ENCODE assay signal across 11 mouse cellular contexts in the genomic region with DNA sequence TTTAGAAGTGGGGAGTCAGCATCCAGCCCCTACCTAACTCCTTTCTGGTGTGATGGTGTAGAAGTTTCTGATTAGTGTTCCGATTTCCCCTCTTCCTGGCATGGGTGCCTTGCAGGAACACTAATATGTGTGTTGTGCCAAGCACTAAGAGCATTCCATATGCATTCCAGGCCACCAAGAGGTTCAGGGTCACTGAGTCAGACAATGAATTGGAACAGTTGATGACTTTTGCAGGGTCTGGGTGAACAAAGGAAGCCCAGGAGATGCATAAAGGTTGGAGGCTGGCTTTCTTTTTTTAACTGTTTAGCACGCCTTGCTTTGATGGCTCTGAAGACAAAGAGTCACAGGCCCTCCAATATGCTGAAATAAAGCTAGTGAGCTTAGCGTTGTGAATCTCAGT.
DNase-seq lines count a peak whose midpoint lies in the region; ATAC-seq and TF ChIP-seq lines count a peak whose summit lies in the region.
"Had no signal": no experiment of that assay in that cellular context is flagged by ENCODE, and none has a peak within 500 bp of the region (broad histone marks: within the 10 kb centered on the region; RNA-seq: fewer than 3 reads in every experiment).

No protein-coding gene starts in this region.

- no peak for ATAC-seq in lung, embryonic 15.5 days (ENCODE audit: borderline replicate concordance, extremely low read depth, low FRiP score, low TSS enrichment)
- ATAC-seq: intestine, embryonic 16.5 days had no signal

- H3K9ac ChIP-seq in heart, adult 2 months (ENCODE audit: low read depth, low read length) = no peak overlapping the region
- H3K9ac ChIP-seq in lung, embryonic 15.5 days = no peak overlapping the region

- intact Hi-C loops in heart, adult 2 months (cut with DNase I) = no loop called here

- H3K27ac ChIP-seq in heart, adult 2 months = peak overlapping the region; percentile 42
- H3K27ac ChIP-seq in heart, embryonic 10.5 days = no peak overlapping the region
- peak overlapping the region; percentile 48 for H3K27ac ChIP-seq in lung, embryonic 15.5 days
- H3K27ac ChIP-seq in limb, embryonic 10.5 days = peak overlapping the region; percentile 23; the same call in 1 of the 2 replicates

- H3K27me3 ChIP-seq in heart, adult 2 months (ENCODE audit: control insufficient read depth, insufficient read depth, low read length) = no peaks in the 10 kb centered on the region
- H3K27me3 ChIP-seq in heart, embryonic 10.5 days (ENCODE audit: insufficient read depth, poor library complexity, severe bottlenecking) = no peaks in the 10 kb centered on the region
- H3K27me3 ChIP-seq in lung, embryonic 15.5 days = no peaks in the 10 kb centered on the region
- no peaks in the 10 kb centered on the region for H3K27me3 ChIP-seq in limb, embryonic 10.5 days (ENCODE audit: low read depth, poor library complexity, severe bottlenecking)

- H3K4me2 ChIP-seq in lung, embryonic 15.5 days = no peak overlapping the region

- TF ChIP-seq EP300 in heart, adult 2 months (IDR thresholded peaks at IDR 0.05; ENCODE audit: insufficient read depth, low read depth, low read length) = no peak

- 51% methylated on average over 3 of the region's 3 CpGs for WGBS in heart, adult 2 months
- 77% methylated on average over 3 of the region's 3 CpGs for WGBS in heart, embryonic 10.5 days
- WGBS in lung, embryonic 15.5 days = 54% methylated on average over 3 of the region's 3 CpGs
- 89% methylated on average over 3 of the region's 3 CpGs for WGBS in limb, embryonic 10.5 days

- H3K36me3 ChIP-seq in heart, adult 2 months (ENCODE audit: control insufficient read depth, insufficient read depth, low read length) = no peaks in the 10 kb centered on the region
- H3K36me3 ChIP-seq in heart, embryonic 10.5 days = no peaks in the 10 kb centered on the region
- no peaks in the 10 kb centered on the region for H3K36me3 ChIP-seq in lung, embryonic 15.5 days
- H3K36me3 ChIP-seq in limb, embryonic 10.5 days = no peaks in the 10 kb centered on the region

- peak in 1 of 2 experiments; percentile 15 for DNase-seq in heart, adult 2 months
- no peak for DNase-seq in heart, embryonic 10.5 days (ENCODE audit: low spot score)
- no peak for DNase-seq in lung, postnatal 14 days
- DNase-seq in R1 (ENCODE audit: low read depth, low spot score) = peak; percentile 17
- DNase-seq in limb, embryonic 10.5 days (ENCODE audit: low spot score) = no peak
- DNase-seq in right cerebral cortex, postnatal 14 days = no peak
- no peak for DNase-seq in cerebellum, adult 11 months
- DNase-seq: cerebellum, adult 18-20 months; layer of hippocampus, adult 9-11 months had no signal

- peaks cover 5% of the 10 kb centered on the region; the same call in 1 of the 2 replicates for H3K4me1 ChIP-seq in heart, adult 2 months (ENCODE audit: control insufficient read depth, insufficient read depth, low read length)
- H3K4me1 ChIP-seq in heart, embryonic 10.5 days = peaks cover 13% of the 10 kb centered on the region; the same call in 1 of the 2 replicates
- peaks cover 33% of the 10 kb centered on the region for H3K4me1 ChIP-seq in lung, embryonic 15.5 days
- no peaks in the 10 kb centered on the region for H3K4me1 ChIP-seq in limb, embryonic 10.5 days

- TF ChIP-seq CTCF in heart, adult 2 months (IDR thresholded peaks at IDR 0.05) = no peak

- no peaks in the 10 kb centered on the region for H3K9me3 ChIP-seq in heart, embryonic 10.5 days
- H3K9me3 ChIP-seq in lung, embryonic 15.5 days = no peaks in the 10 kb centered on the region
- H3K9me3 ChIP-seq in limb, embryonic 10.5 days (replicated peaks) = no peaks in the 10 kb centered on the region

- no peak overlapping the region for H3K4me3 ChIP-seq in heart, adult 2 months
- H3K4me3 ChIP-seq in heart, embryonic 10.5 days = no peak overlapping the region
- no peak overlapping the region for H3K4me3 ChIP-seq in lung, embryonic 15.5 days
- no peak overlapping the region for H3K4me3 ChIP-seq in limb, embryonic 10.5 days

- no peaks in the 10 kb centered on the region for H3K79me2 ChIP-seq in heart, adult 2 months (replicated peaks; ENCODE audit: control insufficient read depth, insufficient read depth, low read length)

- no peak for TF ChIP-seq POLR2A in heart, adult 2 months (IDR thresholded peaks at IDR 0.05; ENCODE audit: insufficient read depth, low read depth, low read length)
